Mouse (Mus musculus) naive thymus-derived CD4-positive, alpha-beta T cell, adult 2 months (primary cell): ENCODE data around the gene Galk2.

Experiments
- DNase-seq: peaks from one replicate; pipeline ENCODE4 v3.0.0-alpha.2; 2011; ENCODE audit warnings: low read depth

Galk2 gene

DNA sequence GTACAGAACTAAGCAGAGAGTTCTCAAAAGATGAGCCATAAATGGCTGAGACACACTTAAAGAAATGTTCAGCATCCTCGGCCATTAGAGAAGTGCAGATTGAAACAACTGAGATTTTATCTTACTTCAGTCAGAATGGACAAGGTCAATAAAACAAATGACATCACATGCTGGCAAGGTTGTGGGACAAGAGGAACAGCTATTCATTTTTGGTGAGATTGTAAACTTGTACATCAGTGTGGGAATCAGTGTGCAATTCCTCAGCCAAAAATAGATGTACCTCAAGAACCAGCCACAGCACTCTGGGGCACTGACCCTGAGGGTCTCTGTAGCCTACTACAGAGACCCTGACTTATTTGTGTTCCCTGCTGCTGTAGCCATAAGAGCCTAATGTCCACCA is 84.4 kb downstream of the Galk2 start:
- no peak for DNase-seq

DNA sequence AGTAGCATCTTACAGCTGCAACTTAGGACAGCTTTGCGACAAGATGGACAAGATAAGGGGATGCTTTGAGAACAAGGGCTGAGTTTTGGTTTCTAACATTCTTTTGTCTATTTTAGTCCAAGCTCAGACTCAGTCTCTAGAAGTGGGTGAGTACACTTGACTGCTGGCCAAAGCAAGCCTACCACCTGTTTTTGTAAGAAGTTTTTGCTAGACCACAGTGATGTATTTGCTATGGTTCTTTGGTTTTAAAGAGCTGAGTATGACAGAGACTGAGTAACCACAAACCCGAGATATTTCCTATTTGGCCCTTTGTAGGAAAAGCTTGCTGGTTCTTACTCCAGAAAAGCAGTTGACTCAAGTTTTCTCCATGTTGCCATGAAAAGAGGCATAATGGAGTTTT is 89.3 kb downstream of the Galk2 start:
- DNase-seq: no peak

DNA sequence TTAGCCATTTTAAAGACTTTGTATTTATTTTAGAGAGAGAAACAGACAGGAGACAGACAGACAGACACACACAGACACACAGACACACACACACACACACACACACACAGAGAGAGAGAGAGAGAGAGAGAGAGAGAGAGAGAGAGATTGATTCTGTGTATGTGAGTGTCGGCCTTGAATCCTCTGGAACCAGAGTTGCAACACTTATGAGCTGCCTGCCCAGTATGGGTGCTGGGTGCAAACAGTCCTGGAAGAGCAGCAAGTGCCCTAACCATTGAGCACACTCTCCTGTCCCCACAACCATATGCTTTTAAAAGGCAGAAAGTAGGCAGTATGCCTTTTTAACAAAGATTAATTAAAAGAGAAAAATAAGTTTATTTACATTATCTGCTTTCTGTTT is 109.9 kb downstream of the Galk2 start:
- no peak for DNase-seq

GRCm38 (mm10) chr2:125973207-125973606 is 114.3 kb downstream of the Galk2 start:
- no peak for DNase-seq

DNA sequence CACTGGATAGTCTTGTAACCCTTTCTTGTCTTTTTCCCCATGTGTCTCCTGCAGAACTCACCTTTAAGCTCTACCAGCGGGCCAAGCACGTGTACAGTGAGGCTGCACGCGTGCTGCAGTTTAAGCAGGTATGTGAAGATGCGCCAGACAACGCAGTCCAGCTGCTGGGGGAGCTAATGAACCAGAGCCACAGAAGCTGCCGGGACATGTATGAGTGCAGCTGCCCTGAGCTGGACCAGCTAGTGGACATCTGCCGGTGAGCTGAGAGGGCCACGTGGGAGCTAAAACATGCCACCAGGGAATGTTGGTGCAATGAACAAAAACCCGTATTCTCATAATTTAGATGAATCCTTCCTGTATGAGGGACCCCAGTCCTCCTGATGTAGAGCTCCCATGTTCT is 116.3 kb downstream of the Galk2 start:
- no peak for DNase-seq

- DNase-seq: no peak
Observed at GRCm38 (mm10) chr2:125975808-125976345, 117.0 kb downstream of the Galk2 start.

DNA sequence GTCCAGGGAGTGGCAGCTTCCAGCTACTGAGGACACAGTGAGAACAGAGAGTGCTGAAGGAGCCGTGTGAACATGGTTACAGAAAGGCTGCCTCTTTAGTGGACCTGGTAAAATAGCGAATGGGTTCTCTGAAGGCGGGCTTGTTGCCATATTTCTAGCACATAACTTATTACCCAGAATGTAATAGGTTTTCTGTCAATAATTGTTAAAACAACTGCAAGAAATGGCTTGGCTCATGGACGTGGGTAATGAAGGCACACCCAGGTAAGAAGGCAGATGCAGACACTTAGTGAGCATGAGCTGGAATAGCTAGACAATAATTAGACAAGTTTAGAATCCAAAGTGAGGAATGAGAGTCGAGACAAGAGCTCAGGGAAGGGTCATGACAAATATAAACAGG is 143.4 kb downstream of the Galk2 start:
- DNase-seq: no peak

- peak; percentile 31 for DNase-seq
Observed at GRCm38 (mm10) chr2:126006088-126006487, 147.2 kb downstream of the Galk2 start.

DNA sequence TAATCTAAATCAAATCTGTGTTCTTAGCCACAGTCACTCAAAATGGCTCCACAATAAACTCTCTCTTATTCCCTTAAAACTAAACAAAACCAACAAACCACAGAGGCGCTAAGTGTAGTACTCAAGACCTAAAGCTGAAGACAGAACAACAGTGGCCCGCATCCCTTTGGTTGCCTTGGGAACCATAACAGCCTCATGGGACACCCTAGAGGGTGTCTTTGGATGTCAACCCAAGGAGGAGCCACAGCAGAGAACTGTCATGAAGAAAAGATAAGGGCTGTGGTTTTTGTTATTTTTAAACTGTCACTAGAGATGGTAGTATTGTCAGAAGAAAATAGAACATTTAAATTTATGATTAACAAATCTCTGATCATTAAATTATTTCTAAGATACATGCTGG is 147.8 kb downstream of the Galk2 start:
- DNase-seq: no peak

- DNase-seq: no peak
Observed at GRCm38 (mm10) chr2:126014989-126015710, 156.2 kb downstream of the Galk2 start.

DNA sequence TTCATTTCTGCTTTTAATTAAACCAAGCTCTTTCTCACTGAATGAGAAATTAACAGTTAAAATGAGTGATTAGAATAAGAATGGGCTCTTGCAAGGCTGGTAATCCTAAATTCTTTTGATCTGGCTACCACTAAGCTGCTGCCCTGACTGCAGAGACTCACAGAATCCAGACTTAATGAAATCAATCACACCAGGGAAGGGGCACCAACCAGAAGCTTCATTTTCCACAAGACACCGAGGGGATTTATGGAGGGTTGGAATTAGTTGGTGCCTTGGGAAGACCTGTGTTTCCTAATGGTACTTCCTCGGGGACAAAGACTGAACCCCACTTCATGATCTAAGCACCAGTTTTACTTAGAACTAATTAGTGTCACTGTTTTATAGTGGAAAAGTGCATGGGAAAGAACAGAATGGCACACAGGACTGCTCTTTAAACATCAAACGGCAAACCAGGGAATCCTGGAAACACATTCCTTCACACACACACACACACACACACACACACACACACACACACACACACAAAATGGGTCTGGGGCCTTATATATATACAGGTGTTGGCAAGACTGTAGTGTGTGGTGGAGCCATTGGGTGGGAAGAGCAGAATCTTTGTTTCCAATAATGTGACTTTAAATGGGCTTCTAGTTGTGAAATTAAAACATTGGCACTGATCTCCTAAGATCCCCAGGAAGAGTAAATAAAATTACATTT is 157.0 kb downstream of the Galk2 start:
- no peak for DNase-seq

GRCm38 (mm10) chr2:126031186-126031900 is 172.4 kb downstream of the Galk2 start:
- no peak for DNase-seq

DNA sequence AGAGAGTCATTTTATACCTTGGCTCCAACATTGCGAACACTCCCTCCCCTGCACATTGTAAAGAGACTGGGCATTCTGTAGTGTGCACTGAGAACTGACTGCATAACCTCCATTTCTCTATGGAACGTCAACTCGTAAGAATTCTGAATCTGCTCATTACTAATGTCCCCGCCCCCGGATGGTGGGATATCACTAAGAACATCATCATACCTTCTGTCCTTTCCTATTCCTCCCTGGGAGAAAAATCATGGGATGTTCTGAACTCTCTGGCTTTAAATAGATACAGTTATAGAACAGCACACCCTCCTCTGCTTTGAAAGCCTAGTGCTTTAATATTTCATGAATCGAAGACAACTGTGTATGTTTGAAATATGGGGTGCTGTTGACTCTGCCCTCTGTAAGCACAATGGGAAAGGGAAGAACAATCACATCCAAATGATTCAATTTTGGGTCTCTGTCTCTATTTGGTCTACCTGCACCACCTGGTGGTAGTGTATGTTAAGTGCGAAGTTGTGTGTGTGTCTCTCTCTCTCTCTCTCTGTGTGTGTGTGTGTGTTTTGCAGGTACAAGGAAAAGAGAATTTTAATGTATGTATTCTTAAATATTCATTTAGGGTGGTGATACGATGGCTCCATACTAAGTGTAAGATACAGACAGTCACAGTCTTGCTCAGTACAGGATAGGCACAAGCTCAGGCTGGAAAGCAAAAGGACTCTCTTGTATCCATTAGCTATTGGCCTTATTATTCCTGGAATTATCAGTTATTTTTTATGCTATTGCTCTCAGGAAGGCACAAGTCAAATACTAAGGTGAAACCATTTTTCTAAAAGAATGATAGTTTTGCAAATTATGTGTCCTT is 174.4 kb downstream of the Galk2 start:
- DNase-seq: peak; percentile 4
